Mouse (Mus musculus) WW6 (cell line): ENCODE results near the gene Slc43a1.

Source experiments
- DNase-seq: peaks from one replicate; pipeline ENCODE4 v3.0.0-alpha.2; 2013; ENCODE audit warnings: low read depth, low spot score

Gene Slc43a1

GRCm38 (mm10) chr2:84868521-84868943 lies 29.9 kb downstream of the Slc43a1 start:
- peak; percentile 72 for DNase-seq

- DNase-seq: no peak
Measured at GRCm38 (mm10) chr2:84868977-84869376, 30.3 kb downstream of the Slc43a1 start.

GRCm38 (mm10) chr2:84870623-84871160 lies 32.0 kb downstream of the Slc43a1 start:
- no peak for DNase-seq

- DNase-seq: no peak
Measured at GRCm38 (mm10) chr2:84872105-84872716, 33.6 kb downstream of the Slc43a1 start.

- no peak for DNase-seq
Measured at GRCm38 (mm10) chr2:84875842-84876241, 37.2 kb downstream of the Slc43a1 start.

- DNase-seq: no peak
Measured at GRCm38 (mm10) chr2:84880590-84880989, 41.9 kb downstream of the Slc43a1 start.

GRCm38 (mm10) chr2:84882606-84883005 lies 44.0 kb downstream of the Slc43a1 start:
- no peak for DNase-seq

- no peak for DNase-seq
Measured at GRCm38 (mm10) chr2:84883084-84883483, 44.4 kb downstream of the Slc43a1 start.

GRCm38 (mm10) chr2:84883530-84883929 lies 44.9 kb downstream of the Slc43a1 start:
- DNase-seq: no peak

GRCm38 (mm10) chr2:84883942-84884341 lies 45.3 kb downstream of the Slc43a1 start:
- no peak for DNase-seq

GRCm38 (mm10) chr2:84884611-84885010 lies 46.0 kb downstream of the Slc43a1 start:
- DNase-seq: no peak

GRCm38 (mm10) chr2:84885084-84886055 lies 46.7 kb downstream of the Slc43a1 start:
- DNase-seq: no peak

GRCm38 (mm10) chr2:84886234-84886731 lies 47.6 kb downstream of the Slc43a1 start, which contains the start of gene Rtn4rl2:
Rtn4rl2 (minus strand) TSS chr2:84886710.
- no peak for DNase-seq

- no peak for DNase-seq
Measured at GRCm38 (mm10) chr2:84886821-84887281, 48.2 kb downstream of the Slc43a1 start.

- no peak for DNase-seq
Measured at GRCm38 (mm10) chr2:84887411-84888271, 49.0 kb downstream of the Slc43a1 start.

GRCm38 (mm10) chr2:84888657-84889315 lies 50.1 kb downstream of the Slc43a1 start:
- no peak for DNase-seq

- DNase-seq: no peak
Measured at GRCm38 (mm10) chr2:84889316-84890044, 50.8 kb downstream of the Slc43a1 start.

GRCm38 (mm10) chr2:84890045-84890340 lies 51.3 kb downstream of the Slc43a1 start:
- no peak for DNase-seq

- no peak for DNase-seq
Measured at GRCm38 (mm10) chr2:84893359-84893758, 54.7 kb downstream of the Slc43a1 start.
